Mouse (Mus musculus): Measurements from ENCODE around the gene Cdc20b. TPM values are rescaled to one million over a fixed set of nuclear protein-coding genes. Genes with fewer than 3 reads are reported as not detected.

The Cdc20b gene
- total RNA-seq, 2 experiments from 2014 or later = not detected

GRCm38 (mm10) chr13:113094618-113095017 is 59.7 kb downstream of the Cdc20b start:
- DNase-seq (ENCODE audit: low spot score in 2 of 2) = no peak

- no peak for DNase-seq (ENCODE audit: low spot score in 2 of 2)
These were observed 62.1 kb downstream of the Cdc20b start for GRCm38 (mm10) chr13:113097011-113097410.

- no peak for DNase-seq (ENCODE audit: low spot score in 2 of 2)
These were observed 63.5 kb downstream of the Cdc20b start for GRCm38 (mm10) chr13:113098406-113098805.

GRCm38 (mm10) chr13:113100879-113101278 is 66.0 kb downstream of the Cdc20b start, which contains the start of gene Gzma:
TSS of gene Gzma (minus strand) at chr13:113100981.
- no peak for DNase-seq (ENCODE audit: low spot score in 2 of 2)

GRCm38 (mm10) chr13:113101804-113102203 is 66.9 kb downstream of the Cdc20b start:
- DNase-seq (ENCODE audit: low spot score in 2 of 2) = no peak

GRCm38 (mm10) chr13:113104759-113105158 is 69.8 kb downstream of the Cdc20b start:
- DNase-seq (ENCODE audit: low spot score in 2 of 2) = no peak

- no peak for DNase-seq (ENCODE audit: low spot score in 2 of 2)
These were observed 84.1 kb downstream of the Cdc20b start for GRCm38 (mm10) chr13:113118977-113119376.

GRCm38 (mm10) chr13:113120324-113121237 is 85.7 kb downstream of the Cdc20b start:
- no peak for DNase-seq (ENCODE audit: low spot score in 2 of 2)

GRCm38 (mm10) chr13:113121326-113121725 is 86.4 kb downstream of the Cdc20b start:
- DNase-seq (ENCODE audit: low spot score in 2 of 2) = no peak

- no peak for DNase-seq (ENCODE audit: low spot score in 2 of 2)
These were observed 95.1 kb downstream of the Cdc20b start for GRCm38 (mm10) chr13:113129974-113130373.

GRCm38 (mm10) chr13:113139597-113139996 is 104.7 kb downstream of the Cdc20b start:
- no peak for DNase-seq (ENCODE audit: low spot score in 2 of 2)

Small RNA genes within 50 kb of the gene (microRNA-seq; reads per million reads assigned to microRNA genes)
- gene Mir449a (24.3 to 30.1 reads per million in 2 experiments), gene Mir449b (0 reads per million in 2 experiments), gene Mir449c (0 reads per million in 2 experiments)

Other genes with a start within 250 kb of the Cdc20b start
- gene Plpp1, start 234.3 kb upstream of the Cdc20b start, total RNA-seq (2021) = 10 to 100 TPM; 26.7 to 33.7 TPM
- 10 to 100 TPM; 46.3 to 46.7 TPM for gene Mtrex, start 107.7 kb upstream of the Cdc20b start, total RNA-seq (2021)
- 10 to 100 TPM; 21.4 to 21.9 TPM for gene Dhx29, start 107.7 kb upstream of the Cdc20b start, total RNA-seq (2021)
- gene Ccno, start 47.3 kb upstream of the Cdc20b start, total RNA-seq (2021) = 1 to 10 TPM; 1.4 to 1.9 TPM
- gene Mcidas, start 41.3 kb upstream of the Cdc20b start, total RNA-seq (2021) = under 1 TPM; 0.30 to 0.45 TPM
- 1 to 10 TPM; 5.2 to 6.0 TPM for gene Gpx8, start 11.3 kb downstream of the Cdc20b start, total RNA-seq (2021)
- gene Gzma, start 65.9 kb downstream of the Cdc20b start, total RNA-seq (2021) = not detected
- under 1 TPM in 1 of 2 experiments, not detected in 1; 0.21 TPM for gene Esm1, start 174.5 kb downstream of the Cdc20b start, total RNA-seq (2021)
- gene Gzmk, start 190.8 kb downstream of the Cdc20b start, total RNA-seq (2021) = under 1 TPM in 1 of 2 experiments, not detected in 1; 0.37 TPM

Data from left cerebral cortex, adult 18-20 months (tissue).